Mouse (Mus musculus): ENCODE results near the gene Gpx1.

Gene Gpx1

GRCm38 (mm10) chr9:108340258-108341138, 1.8 kb downstream of the Gpx1 start:
- no peak for DNase-seq

- DNase-seq: no peak
Observed at GRCm38 (mm10) chr9:108341139-108341475, 2.4 kb downstream of the Gpx1 start.

GRCm38 (mm10) chr9:108341801-108342200, 3.1 kb downstream of the Gpx1 start:
- DNase-seq: no peak

- no peak for DNase-seq
Observed at GRCm38 (mm10) chr9:108342301-108342831, 3.7 kb downstream of the Gpx1 start.

GRCm38 (mm10) chr9:108343331-108343730, 4.6 kb downstream of the Gpx1 start:
- no peak for DNase-seq

GRCm38 (mm10) chr9:108343835-108344234, 5.1 kb downstream of the Gpx1 start:
- no peak for DNase-seq

GRCm38 (mm10) chr9:108344471-108344870, 5.8 kb downstream of the Gpx1 start:
- DNase-seq: no peak

GRCm38 (mm10) chr9:108347024-108347423, 8.3 kb downstream of the Gpx1 start:
- no peak for DNase-seq

- DNase-seq: peak; percentile 93 to 95
Observed at GRCm38 (mm10) chr9:108347540-108348289, 9.0 kb downstream of the Gpx1 start, which contains the start of gene Usp4. Gene Usp4 (plus strand): TSS chr9:108347853.

GRCm38 (mm10) chr9:108348290-108348680, 9.6 kb downstream of the Gpx1 start:
- no peak for DNase-seq

- DNase-seq: no peak
Observed at GRCm38 (mm10) chr9:108349727-108350126, 11.0 kb downstream of the Gpx1 start.

- DNase-seq: no peak
Observed at GRCm38 (mm10) chr9:108378234-108378633, 39.5 kb downstream of the Gpx1 start.

- no peak for DNase-seq
Observed at GRCm38 (mm10) chr9:108378736-108379135, 40.0 kb downstream of the Gpx1 start.

- DNase-seq: no peak
Observed at GRCm38 (mm10) chr9:108379294-108379693, 40.6 kb downstream of the Gpx1 start.

GRCm38 (mm10) chr9:108381382-108381781, 42.7 kb downstream of the Gpx1 start:
- DNase-seq: no peak

- no peak for DNase-seq
Observed at GRCm38 (mm10) chr9:108385006-108385405, 46.3 kb downstream of the Gpx1 start.

- DNase-seq: no peak
Observed at GRCm38 (mm10) chr9:108386816-108387215, 48.1 kb downstream of the Gpx1 start.

GRCm38 (mm10) chr9:108388601-108389000, 49.9 kb downstream of the Gpx1 start:
- no peak for DNase-seq

GRCm38 (mm10) chr9:108389220-108389619, 50.5 kb downstream of the Gpx1 start:
- no peak for DNase-seq

Data from cerebellum, postnatal 14 days (tissue).